Mouse (Mus musculus): Measurements from ENCODE around the gene Cd19.

GRCm38 (mm10) chr7:126458225-126458624, 43.5 kb upstream of the Cd19 start:
- no peak for TF ChIP-seq POLR2A (IDR thresholded peaks at IDR 0.05; ENCODE audit: borderline replicate concordance, control insufficient read depth, low read depth, low read length)
- no peak for TF ChIP-seq CTCF (IDR thresholded peaks at IDR 0.05; ENCODE audit: control insufficient read depth, insufficient read depth, low read length)
